Mouse (Mus musculus): ENCODE data around the gene Slc36a2. TPM values are rescaled to one million over a fixed set of nuclear protein-coding genes. Genes with fewer than 3 reads are reported as not detected.

The Slc36a2 gene
- polyA plus RNA-seq, 1 experiment from 2014 or later, result 2.0 TPM

- H3K27ac ChIP-seq, result no peak overlapping the region
- 51% methylated on average over 7 of the region's 7 CpGs for WGBS
- no peak for ATAC-seq (ENCODE audit: insufficient read depth, low FRiP score, low read depth)
- no peaks in the 10 kb centered on the region for H3K27me3 ChIP-seq (replicated peaks)
- H3K4me2 ChIP-seq, result no peak overlapping the region
- no peaks in the 10 kb centered on the region for H3K4me1 ChIP-seq
- H3K36me3 ChIP-seq, result no peaks in the 10 kb centered on the region
- no peak overlapping the region for H3K9ac ChIP-seq
- no peaks in the 10 kb centered on the region for H3K9me3 ChIP-seq
- no peak overlapping the region for H3K4me3 ChIP-seq (replicated peaks)
These were observed 1.8 kb downstream of the Slc36a2 start for GRCm38 (mm10) chr11:55183124-55183523.

DNA sequence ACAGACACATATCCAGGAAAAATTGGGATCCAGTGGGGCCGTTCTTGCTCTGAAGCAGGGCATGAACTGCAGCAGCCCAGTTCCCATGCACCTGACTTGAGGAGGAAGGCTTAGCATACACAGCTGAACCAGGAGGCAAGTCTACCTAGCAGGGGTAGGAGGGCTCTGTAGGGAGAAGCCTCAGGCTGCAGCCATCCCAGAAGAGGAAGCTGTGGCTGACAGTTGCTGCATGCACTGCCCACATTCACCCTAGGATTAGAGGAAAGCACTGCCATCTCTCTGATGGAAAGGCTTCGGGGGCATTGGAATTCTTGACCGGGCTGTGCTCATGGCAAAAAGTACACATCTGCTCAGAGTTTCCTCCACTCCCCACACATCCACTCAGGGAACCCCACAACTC, 5.0 kb downstream of the Slc36a2 start:
- no peak overlapping the region for H3K27ac ChIP-seq
- ATAC-seq (ENCODE audit: insufficient read depth, low FRiP score, low read depth), result no peak
- no peak overlapping the region for H3K9ac ChIP-seq
- no peaks in the 10 kb centered on the region for H3K9me3 ChIP-seq
- no peaks in the 10 kb centered on the region for H3K27me3 ChIP-seq (replicated peaks)
- no peaks in the 10 kb centered on the region for H3K36me3 ChIP-seq
- no peak overlapping the region for H3K4me3 ChIP-seq (replicated peaks)
- H3K4me1 ChIP-seq, result no peaks in the 10 kb centered on the region
- WGBS, result 77% methylated on average over 3 of the region's 3 CpGs
- H3K4me2 ChIP-seq, result no peak overlapping the region

GRCm38 (mm10) chr11:55178830-55179229, 6.0 kb downstream of the Slc36a2 start:
- ATAC-seq (ENCODE audit: insufficient read depth, low FRiP score, low read depth), result no peak
- no peak overlapping the region for H3K4me3 ChIP-seq (replicated peaks)
- H3K9ac ChIP-seq, result no peak overlapping the region
- WGBS, result 85% methylated on average over 4 of the region's 4 CpGs
- no peaks in the 10 kb centered on the region for H3K27me3 ChIP-seq (replicated peaks)
- H3K36me3 ChIP-seq, result no peaks in the 10 kb centered on the region
- no peak overlapping the region for H3K27ac ChIP-seq
- H3K9me3 ChIP-seq, result no peaks in the 10 kb centered on the region
- H3K4me1 ChIP-seq, result no peaks in the 10 kb centered on the region
- no peak overlapping the region for H3K4me2 ChIP-seq

DNA sequence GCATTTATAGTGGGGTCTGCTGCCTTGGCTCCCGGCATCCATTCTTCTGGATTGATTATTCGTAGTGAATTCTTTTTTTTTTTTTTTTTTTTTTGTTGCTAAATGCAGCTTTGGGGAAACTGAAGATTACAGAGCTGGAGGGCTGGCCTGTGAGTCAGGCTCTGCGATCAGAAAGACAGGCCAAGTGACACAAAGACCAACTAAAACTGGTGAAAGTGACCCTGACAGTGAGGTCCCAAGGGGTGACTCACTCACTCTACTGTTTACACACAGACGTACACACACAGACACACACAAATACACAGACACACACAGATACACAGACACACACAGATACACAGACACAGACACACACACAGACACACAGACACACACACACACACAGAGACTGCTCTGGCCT, 14.4 kb downstream of the Slc36a2 start:
- no peak overlapping the region for H3K27ac ChIP-seq
- no peak for ATAC-seq (ENCODE audit: insufficient read depth, low FRiP score, low read depth)
- H3K36me3 ChIP-seq, result no peaks in the 10 kb centered on the region
- no peak overlapping the region for H3K9ac ChIP-seq
- H3K4me2 ChIP-seq, result no peak overlapping the region
- H3K9me3 ChIP-seq, result no peaks in the 10 kb centered on the region
- no peaks in the 10 kb centered on the region for H3K4me1 ChIP-seq
- H3K4me3 ChIP-seq (replicated peaks), result no peak overlapping the region
- 68% methylated on average over 4 of the region's 4 CpGs for WGBS
- H3K27me3 ChIP-seq (replicated peaks), result no peaks in the 10 kb centered on the region

DNA sequence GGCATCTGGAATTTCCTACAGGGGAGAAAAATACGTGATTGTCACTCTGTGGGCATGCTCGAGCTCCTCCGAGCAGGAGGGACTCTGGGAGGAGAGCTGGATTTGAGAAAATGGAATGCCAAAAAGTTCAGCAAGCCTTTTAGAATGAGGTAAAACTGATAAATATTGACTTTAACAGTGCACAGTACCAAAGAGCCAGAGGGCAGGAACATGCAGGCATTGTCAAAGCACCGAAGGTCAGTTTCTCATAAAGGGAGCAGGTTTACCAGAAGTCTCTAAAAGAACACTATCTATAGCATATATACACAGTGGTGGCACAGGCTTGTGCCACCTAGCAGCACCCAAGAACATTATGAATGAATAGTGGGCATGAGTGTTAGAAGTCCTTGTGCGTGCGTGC, 16.0 kb downstream of the Slc36a2 start:
- no peak for ATAC-seq (ENCODE audit: insufficient read depth, low FRiP score, low read depth)
- Histone ChIP-seq H3K9ac (no peak overlapping the region), H3K9me3 (no peaks in the 10 kb centered on the region), H3K4me3 (replicated peaks) (no peak overlapping the region), H3K4me2 (no peak overlapping the region), H3K27me3 (replicated peaks) (no peaks in the 10 kb centered on the region), H3K27ac (no peak overlapping the region), H3K4me1 (no peaks in the 10 kb centered on the region), H3K36me3 (no peaks in the 10 kb centered on the region)
- WGBS, result 77% methylated on average over 6 of the region's 6 CpGs

DNA sequence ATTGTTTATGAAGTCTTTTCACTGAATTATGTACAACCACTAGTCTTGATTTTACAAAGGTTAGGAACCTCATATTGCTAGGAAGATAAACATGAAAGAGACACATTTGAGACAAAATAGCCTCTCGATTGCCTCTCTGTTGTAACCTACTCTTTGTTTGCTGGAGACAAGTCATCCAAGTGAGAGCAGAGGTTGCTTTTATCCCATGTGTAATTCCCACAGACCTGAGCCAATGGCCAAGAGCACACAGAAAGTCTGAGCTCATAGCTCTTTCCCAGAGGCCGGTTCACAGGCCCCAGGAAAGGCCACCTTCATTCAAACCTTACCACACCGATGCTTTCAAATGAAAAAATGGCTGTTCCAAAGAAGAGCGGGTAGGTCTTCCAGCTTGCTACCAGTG, 16.4 kb downstream of the Slc36a2 start:
- no peaks in the 10 kb centered on the region for H3K9me3 ChIP-seq
- ATAC-seq (ENCODE audit: insufficient read depth, low FRiP score, low read depth), result no peak
- no peak overlapping the region for H3K9ac ChIP-seq
- H3K27me3 ChIP-seq (replicated peaks), result no peaks in the 10 kb centered on the region
- H3K4me3 ChIP-seq (replicated peaks), result no peak overlapping the region
- H3K36me3 ChIP-seq, result no peaks in the 10 kb centered on the region
- no peak overlapping the region for H3K27ac ChIP-seq
- WGBS, result 78% methylated on average over 4 of the region's 4 CpGs
- no peaks in the 10 kb centered on the region for H3K4me1 ChIP-seq
- H3K4me2 ChIP-seq, result no peak overlapping the region

- no peaks in the 10 kb centered on the region for H3K27me3 ChIP-seq (replicated peaks)
- no peak overlapping the region for H3K4me2 ChIP-seq
- H3K9ac ChIP-seq, result no peak overlapping the region
- no peaks in the 10 kb centered on the region for H3K4me1 ChIP-seq
- WGBS, result 86% methylated on average over 7 of the region's 7 CpGs
- no peak overlapping the region for H3K4me3 ChIP-seq (replicated peaks)
- H3K9me3 ChIP-seq, result no peaks in the 10 kb centered on the region
- H3K36me3 ChIP-seq, result no peaks in the 10 kb centered on the region
- ATAC-seq (ENCODE audit: insufficient read depth, low FRiP score, low read depth), result no peak
- H3K27ac ChIP-seq, result no peak overlapping the region
These were observed 19.1 kb downstream of the Slc36a2 start for GRCm38 (mm10) chr11:55165748-55166147.

GRCm38 (mm10) chr11:55164723-55165122, 20.2 kb downstream of the Slc36a2 start:
- Histone ChIP-seq H3K4me3 (replicated peaks) (no peak overlapping the region), H3K4me1 (no peaks in the 10 kb centered on the region), H3K4me2 (no peak overlapping the region), H3K9ac (no peak overlapping the region), H3K27ac (no peak overlapping the region), H3K36me3 (no peaks in the 10 kb centered on the region), H3K27me3 (replicated peaks) (no peaks in the 10 kb centered on the region), H3K9me3 (no peaks in the 10 kb centered on the region)
- WGBS, result 44% methylated on average over 3 of the region's 3 CpGs
- no peak for ATAC-seq (ENCODE audit: insufficient read depth, low FRiP score, low read depth)

DNA sequence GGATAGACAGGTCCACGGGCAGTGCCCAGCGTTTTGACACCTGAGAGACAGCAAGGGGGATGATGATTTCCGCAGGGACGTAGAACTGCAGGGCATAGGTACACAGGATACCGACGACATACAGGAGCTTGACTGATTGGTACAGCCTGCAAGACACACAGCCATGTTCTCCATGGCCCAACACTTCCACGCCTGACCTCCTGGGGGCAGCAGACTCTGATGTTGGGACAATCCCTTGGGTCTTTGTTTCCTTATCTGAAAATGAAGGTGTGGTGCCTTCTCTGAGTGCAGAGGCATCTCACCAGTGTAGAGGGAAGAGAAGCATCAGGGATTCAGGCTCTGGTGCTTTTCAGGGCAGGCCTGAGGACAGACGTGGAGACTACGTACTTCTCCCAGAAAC, 22.2 kb downstream of the Slc36a2 start:
- no peaks in the 10 kb centered on the region for H3K9me3 ChIP-seq
- no peaks in the 10 kb centered on the region for H3K36me3 ChIP-seq
- H3K9ac ChIP-seq, result no peak overlapping the region
- ATAC-seq (ENCODE audit: insufficient read depth, low FRiP score, low read depth), result no peak
- H3K4me3 ChIP-seq (replicated peaks), result no peak overlapping the region
- H3K4me2 ChIP-seq, result no peak overlapping the region
- H3K27ac ChIP-seq, result no peak overlapping the region
- no peaks in the 10 kb centered on the region for H3K27me3 ChIP-seq (replicated peaks)
- 46% methylated on average over 9 of the region's 9 CpGs for WGBS
- no peaks in the 10 kb centered on the region for H3K4me1 ChIP-seq

DNA sequence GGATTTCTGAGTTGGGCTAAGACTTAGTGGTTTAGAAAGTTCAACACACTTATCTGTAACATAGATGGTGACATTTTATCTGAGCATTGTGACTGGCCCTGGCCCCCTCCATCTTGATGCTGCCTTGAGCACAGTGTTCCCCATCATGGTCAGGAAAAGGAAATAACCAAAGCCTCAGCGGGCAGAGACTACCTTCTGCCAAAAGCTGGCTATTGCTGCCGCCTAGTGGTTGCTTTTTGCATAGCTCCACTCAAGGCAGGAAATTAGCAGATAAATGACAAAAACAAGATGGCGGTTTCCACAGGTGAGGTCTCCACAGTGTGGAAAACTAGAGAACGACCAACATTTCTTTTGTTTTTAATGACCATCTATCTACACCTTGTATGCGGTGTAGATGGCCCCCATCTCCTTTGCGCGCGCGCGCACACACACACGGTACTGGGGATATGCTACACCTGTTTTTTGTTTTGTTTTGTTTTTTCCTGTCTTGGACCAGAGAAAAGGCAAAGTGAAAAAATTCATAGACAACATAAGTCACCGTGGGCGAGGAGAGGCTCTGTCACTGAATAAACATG, 26.0 kb downstream of the Slc36a2 start:
- Histone ChIP-seq H3K4me2 (no peak overlapping the region), H3K27me3 (replicated peaks) (no peaks in the 10 kb centered on the region), H3K4me3 (replicated peaks) (no peak overlapping the region), H3K4me1 (no peaks in the 10 kb centered on the region), H3K27ac (no peak overlapping the region), H3K9me3 (no peaks in the 10 kb centered on the region), H3K36me3 (no peaks in the 10 kb centered on the region), H3K9ac (no peak overlapping the region)
- ATAC-seq (ENCODE audit: insufficient read depth, low FRiP score, low read depth), result no peak
- WGBS, result 54% methylated on average over 13 of the region's 13 CpGs

DNA sequence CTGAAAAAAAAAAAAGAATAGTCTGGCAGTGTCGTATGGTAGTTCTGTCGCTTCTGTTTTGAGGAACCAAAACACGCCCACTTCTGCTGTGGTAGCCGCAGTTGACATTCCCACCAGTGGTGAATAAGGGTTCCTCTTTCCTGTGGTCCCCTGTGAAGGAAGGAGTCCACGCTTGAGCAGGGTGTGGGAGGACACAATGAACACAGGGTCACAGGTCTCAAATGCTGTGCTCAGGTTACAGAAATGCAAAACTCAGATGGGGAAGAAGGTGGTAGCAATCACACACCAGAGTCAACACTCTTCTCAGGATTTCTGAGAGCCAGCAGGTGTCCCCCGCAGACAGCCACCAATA, 29.8 kb downstream of the Slc36a2 start:
- Histone ChIP-seq H3K27ac (no peak overlapping the region), H3K9me3 (no peaks in the 10 kb centered on the region), H3K36me3 (no peaks in the 10 kb centered on the region), H3K4me3 (replicated peaks) (no peak overlapping the region), H3K27me3 (replicated peaks) (no peaks in the 10 kb centered on the region), H3K4me2 (no peak overlapping the region), H3K4me1 (no peaks in the 10 kb centered on the region), H3K9ac (no peak overlapping the region)
- 68% methylated on average over 6 of the region's 6 CpGs for WGBS
- no peak for ATAC-seq (ENCODE audit: insufficient read depth, low FRiP score, low read depth)

DNA sequence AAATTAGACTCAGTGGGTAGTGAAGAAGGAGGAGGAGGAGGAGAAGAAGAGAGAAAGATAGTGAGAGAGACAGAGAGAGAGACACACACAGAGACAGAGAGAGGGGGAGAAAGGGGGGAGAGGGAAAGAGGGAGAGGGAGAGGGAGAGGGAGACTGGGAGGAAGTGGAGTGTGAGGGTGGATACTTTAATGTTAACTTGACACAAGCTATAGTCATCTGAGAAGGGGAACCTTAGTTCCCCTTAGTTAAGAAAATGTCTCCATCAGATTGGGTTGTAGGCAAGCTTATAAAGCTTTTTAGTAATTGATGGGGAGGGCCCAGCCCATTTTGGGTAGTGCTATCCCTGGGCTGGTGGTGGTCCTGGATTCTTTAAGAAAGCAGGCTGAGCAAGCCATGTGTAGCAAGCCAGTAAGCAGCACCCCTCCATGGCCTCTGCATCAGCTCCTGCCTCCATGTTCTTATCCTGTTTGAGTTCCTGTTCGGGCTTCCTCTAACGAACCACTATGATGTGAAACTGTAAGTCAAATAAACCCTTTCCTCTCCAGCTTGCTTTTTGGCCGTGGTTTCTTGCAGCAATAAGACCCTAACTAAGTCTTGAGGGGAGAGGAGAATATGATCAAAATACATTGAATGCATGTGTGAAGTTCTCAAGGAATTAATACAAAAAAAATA, 30.3 kb downstream of the Slc36a2 start:
- H3K27ac ChIP-seq, result no peak overlapping the region
- ATAC-seq (ENCODE audit: insufficient read depth, low FRiP score, low read depth), result no peak
- H3K27me3 ChIP-seq (replicated peaks), result no peaks in the 10 kb centered on the region
- no peak overlapping the region for H3K9ac ChIP-seq
- H3K9me3 ChIP-seq, result no peaks in the 10 kb centered on the region
- no peaks in the 10 kb centered on the region for H3K4me1 ChIP-seq
- no peak overlapping the region for H3K4me2 ChIP-seq
- 45% methylated on average over 3 of the region's 3 CpGs for WGBS
- no peaks in the 10 kb centered on the region for H3K36me3 ChIP-seq
- no peak overlapping the region for H3K4me3 ChIP-seq (replicated peaks)

GRCm38 (mm10) chr11:55151608-55152007, 33.3 kb downstream of the Slc36a2 start, which contains the start of gene Slc36a3:
Slc36a3 (minus strand) TSS chr11:55151708.
- ATAC-seq (ENCODE audit: insufficient read depth, low FRiP score, low read depth), result no peak
- 83% methylated on average over 3 of the region's 3 CpGs for WGBS
- no peak within 1 kb of the TSS for H3K4me2 ChIP-seq
- H3K27me3 ChIP-seq (replicated peaks), result no peaks in the 10 kb centered on the region
- H3K4me3 ChIP-seq (replicated peaks), result no peak within 1 kb of the TSS
- no peaks in the 10 kb centered on the region for H3K9me3 ChIP-seq
- no peaks in the 10 kb centered on the region for H3K4me1 ChIP-seq
- no peak within 1 kb of the TSS for H3K27ac ChIP-seq
- no peaks in the 10 kb centered on the region for H3K36me3 ChIP-seq
- H3K9ac ChIP-seq, result no peak within 1 kb of the TSS
